Mouse (Mus musculus): ENCODE data around the gene Gpx2.

Gene Gpx2

DNA sequence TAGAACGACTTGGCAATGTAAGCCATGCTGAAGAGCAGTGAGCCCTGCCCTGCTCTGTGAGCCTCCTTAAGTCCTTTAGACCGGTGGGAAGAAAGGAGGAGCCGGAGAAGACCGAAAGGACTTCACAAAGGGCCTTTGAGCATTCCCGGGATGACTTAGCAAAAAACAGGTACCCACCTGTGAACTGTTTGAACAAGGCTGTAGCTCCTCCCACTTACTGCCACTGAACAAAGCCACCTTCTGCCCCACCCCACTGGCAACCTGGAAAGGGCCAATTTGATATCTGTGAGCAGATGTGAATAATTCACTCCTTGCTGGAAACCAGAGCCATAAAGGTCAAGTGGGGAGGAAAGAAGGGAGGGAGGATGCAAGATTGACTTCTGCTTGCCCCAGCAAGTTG lies at the start of gene Gpx2:
Gpx2 (minus strand) TSS at position 205 of the 400 bp plus-strand sequence.
- DNase-seq = no peak

DNA sequence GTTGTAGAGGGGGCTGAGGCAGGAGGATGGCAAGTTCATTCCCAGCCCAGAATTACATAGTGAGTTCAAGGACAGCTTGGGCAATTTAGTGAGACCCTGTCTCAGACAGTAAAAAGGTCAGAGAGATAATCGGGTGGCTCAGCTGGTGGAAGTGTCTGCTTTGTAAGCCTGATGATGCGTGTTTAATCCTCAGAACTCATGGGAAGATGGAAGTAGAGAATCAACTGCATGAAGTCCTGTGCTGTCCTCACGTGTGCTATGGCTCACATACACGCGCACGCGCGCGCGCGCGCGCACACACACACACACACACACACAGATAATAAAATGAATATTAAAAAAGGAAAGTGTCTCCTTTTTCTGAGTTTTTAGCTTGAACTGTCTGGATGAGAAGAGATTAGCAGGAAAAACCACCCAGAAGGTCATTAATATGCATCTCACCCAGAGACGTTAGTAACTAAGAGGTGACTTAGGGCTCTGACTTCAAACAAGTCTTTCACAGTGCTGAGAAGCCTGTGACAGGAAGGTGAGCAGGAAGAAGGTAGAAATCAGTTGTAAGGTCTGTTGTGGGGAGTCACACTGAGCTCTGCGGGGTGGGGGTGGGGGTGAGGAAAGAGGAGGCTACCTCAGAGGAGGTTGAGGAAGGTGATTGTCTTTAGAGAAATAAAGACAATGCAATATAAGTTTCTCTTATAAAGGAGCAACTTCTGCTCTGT lies 49.1 kb upstream of the Gpx2 start:
- DNase-seq = peak; percentile 57

DNA sequence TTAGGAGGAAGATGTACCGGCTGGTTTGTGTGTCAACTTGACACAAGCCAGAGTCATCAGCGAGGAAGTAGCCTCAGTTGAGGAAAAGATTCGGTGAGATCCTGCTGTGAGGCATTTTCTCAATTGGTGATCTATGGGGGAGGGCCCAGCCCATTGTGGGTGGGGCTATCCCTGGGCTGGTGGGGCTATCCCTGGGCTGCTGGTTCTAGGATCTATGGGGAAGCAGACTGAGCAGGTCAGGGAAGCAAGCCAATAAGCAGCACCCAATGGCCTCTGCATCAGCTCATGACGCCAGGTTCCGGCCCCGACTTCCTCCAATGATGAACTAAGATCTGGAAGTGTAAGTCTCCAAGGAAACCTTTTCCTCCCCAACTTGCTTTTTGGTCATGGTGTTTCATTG lies 44.7 kb upstream of the Gpx2 start:
- no peak for DNase-seq

DNA sequence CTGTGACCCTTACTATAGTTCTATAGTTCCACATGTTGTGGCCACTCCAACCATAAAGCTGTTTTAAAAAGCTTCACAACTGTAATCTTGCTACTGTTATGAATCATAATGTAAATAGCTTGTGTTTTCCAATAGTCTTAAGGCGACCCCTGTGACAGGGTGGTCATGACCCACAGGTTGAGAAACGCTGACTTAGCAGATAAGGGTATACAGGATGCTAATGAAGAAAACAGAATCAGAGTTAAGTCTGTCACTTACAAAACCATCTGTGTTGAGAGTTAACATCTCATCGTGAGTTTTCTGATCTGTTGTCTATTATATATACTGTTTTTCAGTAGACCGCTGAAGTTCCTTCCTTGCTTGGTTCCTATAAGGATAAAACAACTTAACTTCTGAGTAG lies 43.9 kb upstream of the Gpx2 start:
- no peak for DNase-seq

DNA sequence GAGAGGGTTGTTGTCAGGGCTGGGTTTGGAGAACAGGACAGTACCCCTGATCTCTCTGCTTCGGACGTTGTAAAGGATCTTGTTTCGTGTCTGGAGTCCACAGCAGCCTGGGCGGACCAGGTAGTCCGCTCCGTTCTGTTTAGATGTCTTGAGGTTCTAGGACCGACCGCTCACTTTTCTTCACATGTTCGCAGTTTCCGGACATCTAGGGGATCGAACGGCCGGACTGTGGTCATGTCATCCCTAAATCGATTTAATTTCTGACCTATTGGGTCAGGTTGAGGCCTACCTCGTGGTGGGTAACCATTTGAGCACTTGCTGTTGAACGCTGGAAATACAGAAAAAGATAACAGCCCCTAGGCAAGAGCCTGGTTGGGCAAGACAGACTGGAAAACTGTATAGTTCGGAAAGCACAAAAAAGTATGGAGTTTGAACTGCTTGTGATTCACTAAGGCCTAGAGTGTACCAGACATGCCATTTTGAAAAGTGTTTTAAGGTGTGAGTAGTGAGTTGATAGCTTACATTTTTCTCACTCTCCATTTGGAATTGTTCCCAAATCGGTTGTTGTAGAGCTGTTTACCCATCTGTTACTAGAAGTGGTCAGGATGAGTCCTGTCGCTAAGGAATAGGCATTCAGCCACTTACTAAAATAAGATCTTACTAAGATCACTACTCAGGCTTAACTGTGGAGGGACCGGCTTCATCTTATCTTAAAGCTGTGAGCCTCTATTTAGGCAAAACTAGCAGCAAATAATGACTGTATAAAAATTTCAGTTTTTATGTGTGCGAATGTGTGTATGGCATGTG lies 42.7 kb upstream of the Gpx2 start:
- no peak for DNase-seq

DNA sequence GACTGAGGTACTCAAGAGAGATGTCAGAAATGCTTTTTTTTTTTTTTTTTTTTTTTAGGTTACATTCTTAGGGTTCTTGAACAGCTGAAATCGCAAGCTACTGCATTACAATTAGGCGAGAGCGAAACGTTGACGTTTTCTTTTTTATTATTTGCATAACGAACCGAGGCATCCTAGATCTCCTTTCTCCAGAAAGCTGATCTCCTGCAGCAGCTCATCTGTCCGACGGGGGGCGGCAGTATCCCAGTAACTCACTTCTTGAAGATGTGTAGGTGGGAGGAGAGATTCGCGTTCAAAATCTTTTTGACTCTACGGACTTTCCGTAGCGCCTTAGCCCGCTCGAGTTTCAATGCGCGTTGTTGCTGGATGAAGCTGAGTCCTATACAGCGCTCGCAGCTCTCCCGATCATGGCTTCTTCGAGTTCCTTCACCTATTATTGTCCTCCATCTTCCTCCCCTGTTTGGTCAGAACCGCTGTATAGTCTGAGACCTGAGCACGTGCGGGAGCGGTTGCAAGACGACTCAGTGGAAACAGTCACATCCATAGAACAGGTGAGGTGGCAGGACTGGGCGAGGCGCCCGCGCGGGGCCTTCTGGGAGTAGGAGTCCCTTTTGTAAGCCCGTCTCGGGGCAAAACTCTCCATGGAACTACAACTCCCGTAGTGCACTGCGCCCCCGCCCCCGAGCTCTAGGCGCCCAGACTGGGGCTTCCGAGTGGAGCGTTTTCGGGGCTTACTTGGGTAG lies 41.9 kb upstream of the Gpx2 start:
- DNase-seq = peak; percentile 98

DNA sequence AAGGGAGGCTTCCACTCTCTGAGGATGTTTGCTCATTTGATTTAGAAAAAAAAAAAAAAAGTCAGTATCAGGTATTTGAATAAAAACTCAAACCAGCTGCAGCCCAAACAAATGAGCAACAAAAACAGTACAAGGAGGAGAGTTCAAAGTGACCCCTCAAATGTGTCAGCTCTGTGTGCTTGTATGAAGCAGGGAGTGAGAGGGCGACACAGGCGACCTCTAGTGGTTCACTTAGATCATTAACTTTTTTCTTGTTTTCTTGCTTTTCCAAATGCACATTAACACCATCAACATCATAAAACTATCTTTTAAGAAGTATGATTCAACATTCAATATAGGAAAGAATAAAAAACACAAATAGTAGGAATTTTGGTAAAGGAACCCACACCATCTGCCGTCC lies 37.4 kb upstream of the Gpx2 start:
- peak; percentile 67 for DNase-seq

DNA sequence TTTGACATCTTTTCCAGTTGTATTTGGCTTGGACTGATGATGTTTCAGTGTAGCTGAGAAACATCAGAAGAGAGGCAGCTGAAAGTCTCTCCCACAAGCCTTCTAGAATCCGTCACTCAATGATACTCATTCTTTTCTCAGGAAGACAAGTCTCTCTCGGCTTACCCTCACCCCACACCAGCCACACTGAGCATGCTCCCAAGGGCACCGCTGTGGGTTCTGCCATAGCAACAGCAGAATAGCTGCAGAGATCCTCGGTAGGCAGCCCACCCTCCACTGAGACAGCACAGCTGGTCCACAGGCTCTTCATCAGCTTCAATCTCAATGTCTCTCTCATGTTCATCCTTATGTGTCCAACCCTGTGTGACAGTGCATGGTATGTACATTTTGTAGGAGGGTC lies 29.9 kb upstream of the Gpx2 start:
- DNase-seq = no peak

DNA sequence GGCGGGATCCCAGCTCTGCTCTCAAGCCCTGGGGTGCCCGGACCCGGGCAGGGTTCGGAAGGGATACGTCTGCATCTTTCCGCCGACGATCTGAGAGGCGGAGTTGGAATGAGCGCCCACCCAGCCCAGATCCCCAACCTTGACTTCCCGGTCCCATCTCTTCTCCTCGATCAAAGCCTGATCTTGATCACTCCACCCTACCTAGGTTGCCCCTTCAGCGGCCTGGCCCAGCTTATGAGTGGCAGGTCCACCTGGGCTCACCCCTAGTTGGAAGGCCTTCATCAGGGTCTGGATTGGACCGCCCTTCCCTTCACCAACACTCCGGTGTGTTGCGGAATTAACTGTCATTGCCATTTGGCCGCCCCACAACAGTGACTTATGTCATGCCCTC lies 27.3 kb upstream of the Gpx2 start, which contains the start of gene Rab15:
Rab15 (minus strand) TSS at position 258 of the 391 bp plus-strand sequence.
- DNase-seq = no peak

DNA sequence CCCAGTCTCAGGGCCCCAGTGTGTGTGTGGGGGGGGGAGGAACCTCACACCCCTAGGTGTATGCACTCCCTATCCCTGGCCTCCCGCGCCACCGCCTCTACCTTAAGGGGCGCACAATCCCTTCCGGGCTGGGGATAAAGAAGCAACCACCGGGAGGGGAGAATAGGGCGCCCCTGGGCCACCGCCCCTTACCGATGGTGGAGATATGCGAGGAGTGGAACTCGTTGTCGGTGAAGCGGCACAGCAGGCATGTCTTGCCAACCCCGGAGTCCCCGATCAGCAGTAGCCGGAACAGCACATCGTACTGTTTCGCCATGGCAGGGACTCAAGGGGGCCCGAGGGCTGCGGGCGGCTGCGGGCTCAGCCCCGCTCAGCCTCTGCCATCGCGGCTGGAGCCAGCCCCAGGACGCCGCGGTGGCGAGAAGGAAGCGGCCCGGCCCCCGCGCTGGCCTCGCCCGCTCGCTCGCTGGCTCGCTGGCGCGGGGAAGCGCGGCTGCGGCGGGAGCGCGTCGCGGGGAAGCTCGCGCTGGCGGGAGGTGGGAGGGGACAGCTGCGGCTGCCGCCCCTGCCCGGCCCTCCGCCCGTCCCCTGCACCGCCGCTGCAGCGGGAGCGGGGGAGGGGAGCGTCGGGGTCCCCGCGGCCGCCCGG lies 26.8 kb upstream of the Gpx2 start:
- peak; percentile 70 for DNase-seq

DNA sequence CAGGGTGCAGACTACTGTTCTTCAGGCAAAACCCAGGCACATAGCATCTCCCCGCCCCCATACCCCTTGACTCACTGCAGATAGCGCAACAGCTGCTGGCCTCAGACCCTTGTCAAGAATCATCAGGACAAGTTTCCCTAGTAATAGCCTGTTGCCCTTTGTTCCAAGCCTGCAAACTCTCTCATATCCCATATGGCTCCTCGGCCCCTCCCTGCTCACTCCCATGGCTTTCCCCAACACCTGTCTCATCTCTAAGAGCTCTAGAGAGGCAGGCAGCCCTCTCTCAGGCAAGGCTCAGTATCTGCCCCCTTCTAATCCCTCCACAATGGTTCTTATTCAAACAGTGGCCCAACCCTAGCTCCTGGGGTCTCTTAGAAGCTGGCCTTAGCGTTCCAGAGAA lies 25.3 kb upstream of the Gpx2 start:
- DNase-seq = peak; percentile 46

DNA sequence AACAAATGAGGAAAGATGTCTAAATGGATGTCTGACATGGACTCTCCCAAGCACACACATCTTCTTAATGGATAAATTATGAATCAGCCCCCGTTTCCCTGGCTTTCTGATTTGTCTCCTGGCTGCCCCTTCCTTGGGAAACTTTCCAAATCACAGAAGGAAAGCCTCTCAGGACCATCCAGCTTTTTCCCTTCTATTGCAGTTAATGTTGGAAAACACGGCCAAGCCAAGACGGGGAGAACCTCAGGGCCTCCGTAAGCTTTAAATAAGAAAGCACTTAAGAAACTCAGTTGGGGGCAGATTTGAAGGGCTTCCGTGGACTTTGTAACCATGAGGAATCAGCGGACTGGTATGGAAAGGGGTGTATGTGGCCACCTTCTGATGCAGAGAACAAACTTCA lies 24.5 kb upstream of the Gpx2 start:
- DNase-seq = no peak

DNA sequence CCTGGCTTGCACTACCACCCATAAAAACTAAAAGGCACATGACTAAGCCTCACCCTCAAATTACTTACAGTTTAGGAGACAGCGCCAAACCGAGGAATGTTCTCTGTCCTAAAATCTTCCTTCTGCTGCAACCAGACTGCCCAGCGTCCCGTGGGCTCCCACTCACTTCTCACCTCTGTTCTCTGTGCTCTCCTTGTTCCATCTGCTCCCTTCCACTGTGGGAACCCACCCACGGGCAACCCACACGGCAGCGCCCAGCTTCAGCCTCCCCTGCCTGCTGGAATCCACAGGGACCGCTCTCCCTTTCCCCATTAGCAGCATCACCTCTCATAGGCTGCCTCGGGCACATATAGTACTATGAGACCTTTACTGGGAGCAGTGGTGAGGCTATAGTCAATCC lies 23.6 kb upstream of the Gpx2 start:
- DNase-seq = no peak

DNA sequence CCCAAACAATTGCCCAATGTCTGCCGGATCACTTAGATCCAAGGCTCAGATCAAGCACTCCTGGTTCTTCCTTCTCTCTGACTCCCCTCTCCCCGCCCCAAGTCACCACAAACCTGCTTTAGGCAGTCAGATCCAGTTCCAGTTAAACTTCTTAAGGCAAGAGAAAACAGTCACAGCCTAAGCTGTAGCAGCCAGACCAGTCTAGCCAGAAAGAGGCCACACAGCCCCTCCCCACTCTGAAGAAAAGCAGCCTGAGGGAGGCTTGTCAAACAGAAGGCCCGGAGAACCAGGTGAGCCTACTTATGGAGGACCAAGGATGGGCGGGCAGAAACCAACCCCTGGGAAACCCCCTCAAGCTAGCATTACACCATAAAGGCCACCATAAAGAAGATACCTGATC lies 22.8 kb upstream of the Gpx2 start:
- DNase-seq = peak; percentile 29

DNA sequence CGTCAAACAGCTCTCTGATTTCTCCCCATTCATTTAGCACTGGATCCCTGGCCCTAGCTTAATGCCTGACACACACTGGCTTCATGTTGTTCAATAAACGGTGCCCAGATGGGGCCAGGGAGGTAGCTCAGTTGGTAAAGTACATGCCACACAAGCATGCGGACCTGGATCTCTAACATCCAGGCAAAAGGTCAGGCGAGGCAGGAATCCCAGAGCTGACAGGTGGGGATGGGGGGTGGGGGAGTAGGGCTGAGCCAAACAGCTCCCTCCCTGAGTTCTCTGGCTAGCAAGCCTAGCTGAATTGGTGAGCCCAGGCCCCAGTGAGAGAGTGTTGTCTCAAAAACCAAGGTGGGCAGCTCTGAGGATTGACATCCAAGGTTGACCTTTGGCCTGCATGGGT lies 21.8 kb upstream of the Gpx2 start:
- DNase-seq = no peak

DNA sequence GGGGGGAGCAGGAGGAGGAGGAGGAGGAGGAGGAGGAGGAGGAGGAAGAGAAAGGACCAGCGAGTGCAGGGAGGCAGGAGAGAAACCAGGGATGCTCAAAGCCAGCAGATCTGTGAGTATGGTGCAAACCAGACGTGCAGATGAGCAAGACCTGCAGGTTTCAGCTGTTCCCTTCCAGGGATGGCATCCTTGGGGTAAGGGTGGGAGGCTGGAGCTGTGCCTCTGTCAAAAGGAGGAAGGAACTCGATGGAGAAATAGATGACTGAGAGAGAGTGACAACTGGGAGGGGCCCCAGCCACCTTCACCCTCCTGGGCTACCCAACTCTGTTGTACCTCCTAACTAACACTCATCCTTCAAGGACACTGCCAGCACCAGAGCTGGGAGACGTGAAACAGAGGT lies 21.4 kb upstream of the Gpx2 start:
- no peak for DNase-seq

DNA sequence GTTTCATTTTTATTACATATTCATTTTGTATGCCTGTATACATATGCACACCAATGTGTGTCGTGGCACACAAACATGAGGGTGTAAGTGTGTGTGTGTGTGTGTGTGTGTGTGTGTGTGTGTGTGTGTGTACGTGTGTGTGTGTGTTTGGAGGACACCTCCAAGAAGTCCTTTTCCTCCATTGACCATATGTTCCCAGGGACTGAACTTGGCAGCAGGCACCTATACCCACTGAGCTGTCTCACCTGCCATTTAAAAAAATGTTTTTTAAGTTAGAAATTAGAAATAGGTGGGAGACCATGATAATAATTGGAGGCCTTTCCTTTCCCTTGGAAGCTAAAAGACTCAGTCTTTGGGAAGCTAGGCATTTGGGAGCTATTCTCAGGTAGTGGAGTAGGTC lies 18.8 kb upstream of the Gpx2 start:
- no peak for DNase-seq

DNA sequence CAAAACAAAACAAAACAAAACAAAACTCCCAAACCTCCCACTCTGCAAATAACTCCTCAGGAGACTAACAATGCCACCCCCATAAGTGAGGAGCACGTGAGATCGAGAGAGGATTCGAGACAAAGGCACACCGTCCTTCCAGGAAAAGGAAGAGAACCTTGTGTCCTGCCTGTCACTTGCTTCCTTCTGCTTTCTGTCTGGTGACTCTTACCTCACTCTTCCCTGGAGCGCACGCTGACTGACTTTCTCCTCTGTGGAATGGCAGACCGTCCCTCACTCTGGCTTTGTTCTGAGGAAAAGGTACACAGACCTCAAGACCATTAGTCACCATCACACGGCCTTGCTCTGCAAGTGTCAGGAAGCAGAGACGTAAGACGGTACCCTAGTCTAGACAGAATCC lies 18.2 kb upstream of the Gpx2 start:
- no peak for DNase-seq

DNA sequence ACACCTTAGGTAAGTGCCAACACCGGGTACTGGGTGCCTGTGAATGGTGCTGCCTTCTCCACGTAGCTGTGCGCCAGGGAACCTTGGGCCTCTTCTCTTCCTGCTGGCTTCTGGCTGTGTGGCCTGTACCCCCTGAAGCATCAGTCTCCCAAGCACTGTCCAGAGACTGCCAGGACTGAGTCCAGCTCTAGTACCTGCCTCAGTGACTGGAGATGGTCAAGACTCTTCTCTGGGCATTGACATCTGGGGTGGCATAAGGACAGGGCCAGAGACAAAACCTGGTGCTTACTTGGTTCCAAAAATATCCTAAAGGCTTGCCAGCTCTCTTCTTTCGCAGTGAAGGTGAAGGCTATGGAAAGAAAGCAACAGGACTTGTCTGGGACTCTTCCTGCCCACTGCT lies 15.7 kb upstream of the Gpx2 start:
- no peak for DNase-seq

DNA sequence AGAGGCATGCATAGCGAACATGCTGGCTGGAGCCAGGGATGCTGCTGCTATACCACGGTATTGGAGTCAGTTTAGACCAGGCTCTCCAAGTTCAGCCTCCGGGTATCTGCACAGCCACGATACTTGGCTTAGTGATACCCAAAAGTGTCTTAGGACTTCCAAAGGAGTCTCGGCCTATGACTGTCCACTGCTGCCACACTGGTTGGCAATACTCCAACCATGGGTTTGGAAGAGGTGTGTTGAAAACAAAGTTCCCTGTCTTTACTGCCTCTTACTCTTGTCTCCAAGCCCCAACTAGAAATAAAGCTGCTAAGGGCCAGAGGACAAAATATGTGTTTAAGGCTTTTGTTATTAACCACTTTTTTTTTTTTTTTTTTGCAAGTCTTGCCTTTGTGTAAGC lies 15.1 kb upstream of the Gpx2 start:
- DNase-seq = no peak

DNA sequence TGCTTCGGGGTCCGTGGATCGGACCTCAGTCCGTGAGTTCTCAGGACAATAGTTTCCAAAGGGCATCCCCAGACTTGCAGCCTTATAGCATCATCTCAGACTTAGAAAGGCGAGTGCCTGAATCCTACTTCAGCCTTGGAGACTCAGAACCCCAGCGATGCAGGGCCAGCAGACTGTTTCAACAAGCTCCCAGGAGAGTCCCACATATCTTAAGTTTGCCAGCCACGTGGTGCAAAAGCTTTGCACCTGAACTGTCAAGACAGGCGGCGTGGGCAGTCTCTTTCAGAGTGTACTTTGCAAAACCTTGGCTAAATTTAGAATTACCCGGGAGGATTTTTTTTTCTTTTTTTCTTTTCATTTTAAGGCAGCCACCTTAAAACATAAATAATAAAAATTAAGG lies 12.4 kb upstream of the Gpx2 start:
- DNase-seq = no peak

DNA sequence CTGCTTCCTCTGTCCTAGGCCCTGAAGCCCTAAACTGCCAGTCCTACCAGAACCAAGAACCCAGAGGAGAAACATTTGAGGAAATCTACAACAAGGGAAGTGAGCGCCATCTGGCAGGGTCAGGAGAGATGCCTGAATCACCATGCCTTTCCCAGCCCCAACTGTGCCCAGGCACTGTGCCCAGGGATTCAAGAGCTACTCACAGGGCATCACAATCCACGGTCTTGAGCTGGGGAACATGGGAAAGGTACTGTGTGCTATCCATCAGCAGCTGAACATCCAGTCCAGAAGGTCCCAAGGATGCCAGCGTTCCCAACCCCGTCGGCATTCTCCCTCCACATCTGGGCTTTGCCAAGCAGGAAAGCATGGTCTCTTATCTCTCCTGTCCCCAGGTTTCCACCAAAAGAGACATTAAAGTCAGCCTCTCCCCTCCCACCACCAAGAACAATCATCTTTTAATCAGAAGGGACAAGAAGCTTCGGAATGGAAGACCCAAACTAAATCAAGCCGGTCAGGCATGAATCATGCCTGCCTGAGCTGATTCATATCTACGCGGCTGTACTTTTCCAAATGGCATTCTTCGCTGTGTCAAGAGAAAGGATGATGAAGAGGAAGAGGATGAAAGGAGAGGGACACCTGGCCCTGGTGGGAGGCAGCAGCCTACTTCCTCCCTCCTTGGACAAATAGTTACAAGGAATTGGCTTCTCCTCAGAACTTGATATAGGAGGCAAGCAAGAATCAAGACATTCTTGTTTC lies 9.9 kb upstream of the Gpx2 start:
- DNase-seq = no peak
